Mouse (Mus musculus): ENCODE measurements around the gene Gm20388.

The Gm20388 gene

GRCm38 (mm10) chr8:121911987-121912386, 2001.3 kb downstream of the Gm20388 start:
- DNase-seq: no peak

GRCm38 (mm10) chr8:121912831-121913230, 2002.2 kb downstream of the Gm20388 start:
- DNase-seq: no peak

GRCm38 (mm10) chr8:121913378-121913777, 2002.7 kb downstream of the Gm20388 start:
- no peak for DNase-seq

DNA sequence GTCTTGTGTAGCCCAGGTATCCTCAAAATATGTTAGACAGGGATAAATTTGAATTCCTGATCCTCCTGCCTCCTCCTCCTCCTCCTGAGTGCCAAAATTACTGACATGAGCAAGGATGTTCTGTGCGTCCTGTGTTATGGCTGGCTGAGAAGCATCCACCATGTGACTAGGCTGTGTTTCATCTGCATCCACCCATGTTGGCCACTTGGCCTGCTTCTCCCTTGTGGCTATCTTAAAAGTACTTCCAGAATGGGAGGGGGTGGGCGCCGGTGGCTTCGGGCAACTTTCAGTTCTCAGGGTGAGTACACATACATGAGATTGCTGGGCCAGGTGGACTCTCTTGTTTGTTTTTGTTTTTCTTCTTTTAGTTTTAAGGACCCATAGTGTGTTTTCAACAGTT, 2008.5 kb downstream of the Gm20388 start:
- DNase-seq: no peak

DNA sequence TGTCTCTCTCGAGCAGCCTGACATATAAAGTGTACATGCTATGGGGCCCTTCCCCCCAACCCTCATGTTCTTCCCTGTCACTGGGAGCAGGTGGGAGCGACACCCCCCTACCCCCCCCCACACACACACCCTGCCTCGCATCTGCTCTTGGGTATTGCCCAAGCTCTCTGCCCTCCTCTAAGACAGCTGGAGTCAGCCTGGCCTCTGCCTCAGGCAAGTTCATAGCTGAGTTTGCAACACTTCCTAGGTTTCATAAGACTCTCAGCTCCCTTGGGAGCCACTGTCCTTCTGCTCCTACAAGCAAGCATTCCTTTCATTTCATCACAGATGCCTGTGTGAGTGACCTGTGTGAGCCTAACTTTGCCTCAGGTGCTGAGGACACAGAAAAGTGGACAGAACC, 2009.1 kb downstream of the Gm20388 start:
- peak; percentile 68 for DNase-seq

DNA sequence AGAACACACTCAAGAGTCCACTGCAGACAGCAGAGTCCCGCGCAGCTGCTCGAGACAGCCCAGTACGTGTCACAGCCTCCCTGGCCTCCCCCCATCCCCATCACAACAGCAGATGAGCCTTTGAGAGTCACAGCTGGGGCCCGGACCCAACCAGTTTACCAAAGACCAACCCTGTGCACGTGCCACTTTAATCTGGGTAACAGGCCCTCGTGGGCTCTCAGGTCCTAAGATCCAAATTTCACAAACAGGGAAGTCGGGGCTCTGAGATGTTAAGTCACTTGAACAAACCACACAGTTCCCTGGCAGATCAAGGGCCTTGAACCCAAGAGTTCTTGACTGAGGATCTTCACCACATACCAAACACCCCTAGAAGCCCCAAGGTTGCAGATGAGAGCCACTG, 2010.9 kb downstream of the Gm20388 start:
- peak; percentile 31 for DNase-seq

GRCm38 (mm10) chr8:121922101-121922500, 2011.5 kb downstream of the Gm20388 start:
- DNase-seq: peak; percentile 85

- no peak for DNase-seq
These were observed 2014.0 kb downstream of the Gm20388 start for GRCm38 (mm10) chr8:121924681-121925080.

GRCm38 (mm10) chr8:121925624-121926023, 2015.0 kb downstream of the Gm20388 start:
- DNase-seq: peak; percentile 87

- DNase-seq: no peak
These were observed 2015.6 kb downstream of the Gm20388 start for GRCm38 (mm10) chr8:121926266-121926665.

GRCm38 (mm10) chr8:121927316-121927715, 2016.7 kb downstream of the Gm20388 start:
- DNase-seq: peak; percentile 78

GRCm38 (mm10) chr8:121930047-121930446, 2019.4 kb downstream of the Gm20388 start:
- DNase-seq: no peak

DNA sequence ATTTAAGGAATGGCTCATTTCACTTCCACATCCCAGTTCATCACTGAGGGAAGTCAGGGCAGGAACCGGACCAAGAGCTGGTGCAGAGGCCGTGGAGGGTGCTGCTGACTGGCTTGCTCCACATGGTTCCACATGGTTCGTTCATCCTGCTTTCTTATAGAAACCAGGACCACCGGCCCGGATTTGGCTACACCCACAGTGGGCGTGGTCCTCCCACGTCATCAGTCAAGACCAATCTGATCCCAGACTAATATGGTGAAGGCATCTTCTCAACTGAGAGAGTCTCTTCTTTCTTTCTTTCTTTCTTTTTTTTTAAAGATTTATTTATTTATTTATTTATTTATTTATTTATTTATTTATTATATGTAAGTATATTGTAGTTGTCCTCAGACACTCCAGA, 2020.9 kb downstream of the Gm20388 start:
- no peak for DNase-seq

- no peak for DNase-seq
These were observed 2021.5 kb downstream of the Gm20388 start for GRCm38 (mm10) chr8:121932026-121932667.

- no peak for DNase-seq
These were observed 2022.3 kb downstream of the Gm20388 start for GRCm38 (mm10) chr8:121932668-121933520.

DNA sequence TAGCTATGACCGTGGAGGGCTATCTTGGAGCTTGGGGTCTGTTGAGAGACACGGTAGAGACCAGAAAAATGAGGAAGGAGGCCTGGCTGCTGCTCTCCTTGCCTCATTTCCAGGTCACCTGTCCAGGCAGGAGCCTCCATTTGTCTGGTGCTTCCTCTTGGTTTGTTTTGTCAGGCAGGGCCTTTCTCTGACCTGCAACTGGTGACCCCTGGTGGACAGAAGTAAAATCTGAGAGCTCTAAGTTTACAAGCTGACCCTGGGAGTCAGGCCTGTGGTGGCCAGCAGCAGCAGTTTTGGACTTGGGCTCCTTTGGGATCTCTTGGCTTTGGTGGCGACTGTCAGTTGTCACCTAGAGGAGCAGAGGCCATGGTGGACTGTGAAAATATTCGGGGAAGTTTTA, 2023.9 kb downstream of the Gm20388 start:
- peak; percentile 74 for DNase-seq

GRCm38 (mm10) chr8:121934923-121935322, 2024.3 kb downstream of the Gm20388 start:
- no peak for DNase-seq

DNA sequence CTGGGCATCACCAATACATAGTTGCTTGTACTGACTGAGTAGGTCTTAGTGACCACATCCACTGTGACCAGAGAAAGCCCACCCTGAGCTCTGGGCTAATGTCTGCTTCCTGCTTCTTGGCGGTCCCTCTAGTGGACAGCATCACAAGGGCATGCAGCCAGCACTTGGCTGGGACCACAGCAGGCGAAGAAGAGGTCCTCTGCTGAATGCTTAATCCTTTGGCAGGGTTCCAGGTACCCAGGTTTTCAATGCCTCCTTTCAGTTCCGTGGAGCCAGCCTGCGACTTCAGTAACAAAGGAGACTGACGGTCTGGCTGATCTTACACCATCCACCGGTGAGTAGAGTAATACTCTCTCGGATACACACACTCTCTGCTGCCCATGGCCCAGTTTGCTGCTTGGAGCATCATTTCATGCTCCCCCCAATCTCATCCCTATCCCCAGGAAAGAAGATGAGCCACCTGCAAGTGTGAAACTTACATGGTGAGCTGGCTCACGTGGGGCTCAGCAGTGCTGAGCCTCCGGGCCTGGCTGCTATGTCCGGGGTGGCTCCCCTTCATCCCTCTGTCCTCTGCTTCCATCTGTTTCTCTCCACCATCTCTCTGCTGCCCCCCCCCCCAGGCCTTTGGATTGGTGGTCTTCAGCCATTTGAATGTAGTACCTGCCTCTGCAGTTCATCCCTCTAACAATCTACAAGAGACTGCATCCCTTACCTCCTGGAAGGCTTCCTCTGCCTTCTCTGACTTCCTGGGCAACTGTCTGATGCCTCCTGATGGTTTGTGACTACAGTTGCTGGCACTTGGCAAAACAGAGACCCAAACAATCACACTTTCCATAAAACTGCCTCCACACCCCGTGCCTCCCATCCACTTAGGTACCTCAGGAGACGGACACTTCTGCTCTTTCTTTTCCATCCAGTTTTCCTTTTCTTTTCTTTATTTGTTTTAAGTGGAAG, 2025.0 kb downstream of the Gm20388 start:
- DNase-seq: peak; percentile 75

DNA sequence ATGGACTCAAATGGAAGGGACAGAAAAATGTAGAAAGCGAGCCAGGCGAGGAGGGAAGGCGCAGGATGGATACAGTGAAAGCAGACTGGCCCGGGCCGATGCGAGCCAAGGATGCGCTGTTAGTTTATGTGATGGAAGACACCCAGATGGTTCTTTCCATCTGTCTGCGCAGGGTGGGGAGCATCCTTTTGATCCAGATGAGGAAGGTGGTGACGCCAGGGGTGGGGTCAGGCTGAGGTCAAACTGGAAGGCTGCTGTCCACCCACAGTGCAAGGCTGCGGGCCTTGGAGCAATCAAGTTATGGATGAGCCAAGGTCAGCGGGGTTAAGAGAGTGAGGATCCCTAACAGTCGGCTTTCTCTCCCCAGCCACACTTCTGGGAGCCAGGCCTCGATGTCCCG, 2025.8 kb downstream of the Gm20388 start:
- DNase-seq: peak; percentile 80

DNA sequence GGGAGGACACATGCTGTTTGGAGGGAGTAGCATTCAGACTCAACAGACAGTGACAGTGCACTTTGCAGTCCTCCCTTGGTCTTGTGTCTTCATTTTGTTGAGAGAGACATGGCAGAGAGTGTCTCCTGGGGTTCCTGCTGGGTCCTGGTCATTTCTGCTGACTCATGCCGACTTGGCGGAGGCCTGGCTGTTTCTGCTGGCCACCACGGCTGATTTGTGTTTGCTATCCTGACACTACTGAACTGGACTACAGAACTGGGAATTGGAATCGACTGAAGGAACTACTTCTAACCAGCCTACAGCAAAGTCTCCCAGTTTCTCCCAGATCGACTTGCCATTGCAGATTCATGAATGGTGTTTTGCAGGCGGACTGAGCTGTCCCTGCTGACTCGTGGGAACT, 2028.1 kb downstream of the Gm20388 start:
- DNase-seq: no peak

GRCm38 (mm10) chr8:121943057-121943540, 2032.5 kb downstream of the Gm20388 start:
- no peak for DNase-seq

DNA sequence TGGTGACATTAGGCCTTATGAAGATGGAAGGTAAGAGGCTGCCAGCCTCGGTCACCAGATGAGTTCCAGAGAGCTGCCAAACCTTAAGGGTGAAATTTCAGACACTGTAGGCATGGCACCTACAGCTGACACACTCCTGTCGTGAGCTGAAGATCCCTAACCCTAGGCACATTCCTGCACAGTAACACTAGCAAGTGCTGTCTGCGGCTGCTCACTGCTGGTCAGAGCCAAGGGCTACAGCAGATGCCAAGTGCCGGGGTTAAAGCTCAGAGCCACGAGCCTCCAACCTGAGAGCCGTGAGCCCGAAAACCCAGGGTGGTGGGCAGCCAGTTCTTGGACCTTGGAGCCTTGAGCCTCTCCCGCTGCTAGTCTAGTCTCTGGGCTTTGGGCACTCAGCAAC, 2033.1 kb downstream of the Gm20388 start:
- DNase-seq: no peak

DNA sequence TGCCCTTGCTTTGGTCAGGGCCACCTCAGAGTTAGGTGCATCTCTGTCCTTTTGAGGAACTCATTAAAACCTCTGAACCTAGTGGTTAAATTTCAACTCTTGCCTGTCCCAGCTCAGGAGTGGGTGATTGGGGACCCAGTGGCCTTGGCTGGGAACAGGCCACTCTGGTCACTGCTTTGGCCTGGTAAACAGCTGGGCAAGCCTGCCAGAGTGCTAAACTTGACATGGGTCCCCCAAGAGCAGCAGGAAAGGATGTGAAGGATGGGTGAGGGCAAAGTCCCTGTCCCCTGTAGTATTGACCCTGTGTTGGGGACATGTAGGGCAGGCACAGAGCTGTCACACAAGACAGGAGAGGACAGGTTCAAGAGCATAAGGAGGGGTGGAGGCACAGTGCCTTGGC, 2034.2 kb downstream of the Gm20388 start, which contains the start of gene Car5a:
Gene Car5a, minus strand, starts transcription at position 74 of the 400 bp plus-strand sequence.
- DNase-seq: no peak
